9 mouse cellular contexts compared by ENCODE assay signal in genomic region chr19:42201696-42202381, GRCm38 (mm10). TPM values are rescaled to one million over a fixed set of nuclear protein-coding genes. Genes with fewer than 3 reads are reported as not detected.
DNase-seq lines count a peak whose midpoint lies in the region; ATAC-seq and TF ChIP-seq lines count a peak whose summit lies in the region.
"Had no signal": no experiment of that assay in that cellular context is flagged by ENCODE, and none has a peak within 500 bp of the region (broad histone marks: within the 10 kb centered on the region; RNA-seq: fewer than 3 reads in every experiment).

TSS of gene Sfrp5 (minus strand) at chr19:42202252.

- no peak for TF ChIP-seq POLR2A in thymus, adult 2 months (IDR thresholded peaks at IDR 0.05; ENCODE audit: control insufficient read depth, extremely low read depth, insufficient read depth, low read length, poor library complexity)

- H3K4me1 ChIP-seq in lung, postnatal 0 days (ENCODE audit: insufficient read depth, low read depth, low read length): no peaks in the 10 kb centered on the region
- no peaks in the 10 kb centered on the region for H3K4me1 ChIP-seq in forebrain, embryonic 14.5 days (ENCODE audit: control insufficient read depth, insufficient read depth, low read length)
- H3K4me1 ChIP-seq in intestine, postnatal 0 days (replicated peaks; ENCODE audit: control insufficient read depth, insufficient read depth, low read length): no peaks in the 10 kb centered on the region
- H3K4me1 ChIP-seq in stomach, embryonic 15.5 days: peaks cover 15% of the 10 kb centered on the region; the same call in 1 of the 2 replicates
- 0 out of 2 replicates have a peak, but pooled peaks cover 3% of the 10 kb centered on the region for H3K4me1 ChIP-seq in thymus, adult 2 months (replicated peaks; ENCODE audit: control insufficient read depth, insufficient read depth, low read length)

- no peak for ATAC-seq in lung, postnatal 0 days
- peak; percentile 58; the same call in 1 of the 2 replicates for ATAC-seq in forebrain, embryonic 14.5 days
- no peak for ATAC-seq in intestine, postnatal 0 days
- peak; percentile 38; the same call in 1 of the 2 replicates for ATAC-seq in stomach, embryonic 15.5 days (ENCODE audit: insufficient read depth, low FRiP score, low read depth)
- ATAC-seq in megakaryocyte-erythroid progenitor cell, adult 5-6 weeks (replicated peaks; ENCODE audit: low FRiP score, low TSS enrichment, poor library complexity, severe bottlenecking): no peak

- H3K4me3 ChIP-seq in lung, postnatal 0 days (ENCODE audit: low read depth, low read length): peak within 1 kb of the TSS; percentile 1; the same call in 1 of the 2 replicates
- H3K4me3 ChIP-seq in forebrain, embryonic 14.5 days (ENCODE audit: low read depth, low read length): peak within 1 kb of the TSS; percentile 21
- H3K4me3 ChIP-seq in intestine, postnatal 0 days (ENCODE audit: low read depth, low read length): peak within 1 kb of the TSS; percentile 17; the same call in 1 of the 2 replicates
- H3K4me3 ChIP-seq in stomach, embryonic 15.5 days (replicated peaks): peak within 1 kb of the TSS; percentile 24
- H3K4me3 ChIP-seq in thymus, adult 2 months (ENCODE audit: control insufficient read depth, insufficient read depth, low read length): no peak within 1 kb of the TSS
- H3K4me3 ChIP-seq: myocyte had no signal

- H3K9ac ChIP-seq in lung, postnatal 0 days (replicated peaks; ENCODE audit: low read depth): no peak within 1 kb of the TSS
- no peak within 1 kb of the TSS for H3K9ac ChIP-seq in forebrain, embryonic 14.5 days (ENCODE audit: low read length)
- H3K9ac ChIP-seq in intestine, postnatal 0 days (ENCODE audit: low read depth, low read length): no peak within 1 kb of the TSS
- H3K9ac ChIP-seq in stomach, embryonic 15.5 days: no peak within 1 kb of the TSS

- no peak for DNase-seq in lung, postnatal 0 days (ENCODE audit: low spot score)
- no peak for DNase-seq in lung, postnatal 4 days
- DNase-seq in forebrain, embryonic 14.5 days (ENCODE audit: low spot score): peak; percentile 19
- no peak for DNase-seq in left cerebral cortex, postnatal 10 days (ENCODE audit: extremely low spot score in 1 of 2, low spot score in 2 of 2)
- no peak for DNase-seq in thymus, adult 2 months

- H3K27me3 ChIP-seq in lung, postnatal 0 days (replicated peaks; ENCODE audit: insufficient read depth, low read length): peaks cover 41% of the 10 kb centered on the region
- H3K27me3 ChIP-seq in forebrain, embryonic 14.5 days (replicated peaks; ENCODE audit: control insufficient read depth, insufficient read depth, low read length): peaks cover 54% of the 10 kb centered on the region
- H3K27me3 ChIP-seq in intestine, postnatal 0 days (replicated peaks; ENCODE audit: control insufficient read depth, insufficient read depth, low read length): peaks cover 40% of the 10 kb centered on the region
- H3K27me3 ChIP-seq in stomach, embryonic 15.5 days (replicated peaks): peaks cover 52% of the 10 kb centered on the region
- no peaks in the 10 kb centered on the region; the same call in 1 of the 2 replicates for H3K27me3 ChIP-seq in thymus, adult 2 months (ENCODE audit: control insufficient read depth, insufficient read depth, low read length)

- TF ChIP-seq CTCF in lung, postnatal 0 days (IDR thresholded peaks at IDR 0.05): no peak
- no peak for TF ChIP-seq CTCF in intestine, postnatal 0 days (IDR thresholded peaks at IDR 0.05; ENCODE audit: low read depth)
- TF ChIP-seq CTCF in thymus, adult 2 months (IDR thresholded peaks at IDR 0.05; ENCODE audit: borderline replicate concordance, control insufficient read depth, extremely low read depth, insufficient read depth, low read length, poor library complexity): no peak

- no peak for TF ChIP-seq EP300 in lung, postnatal 0 days (IDR thresholded peaks at IDR 0.05)

- no peak within 1 kb of the TSS for H3K4me2 ChIP-seq in lung, postnatal 0 days (replicated peaks; ENCODE audit: low read depth, low read length)
- H3K4me2 ChIP-seq in forebrain, embryonic 14.5 days (ENCODE audit: low read length): peak within 1 kb of the TSS; percentile 42
- peak within 1 kb of the TSS; percentile 44 for H3K4me2 ChIP-seq in intestine, postnatal 0 days (replicated peaks; ENCODE audit: low read depth)
- peak within 1 kb of the TSS; percentile 45 for H3K4me2 ChIP-seq in stomach, embryonic 15.5 days

- no peaks in the 10 kb centered on the region for H3K9me3 ChIP-seq in lung, postnatal 0 days (ENCODE audit: low read length)
- H3K9me3 ChIP-seq in forebrain, embryonic 14.5 days (replicated peaks; ENCODE audit: control insufficient read depth, low read length): no peaks in the 10 kb centered on the region
- no peaks in the 10 kb centered on the region for H3K9me3 ChIP-seq in intestine, postnatal 0 days (ENCODE audit: control insufficient read depth)
- no peaks in the 10 kb centered on the region for H3K9me3 ChIP-seq in stomach, embryonic 15.5 days

- no peaks in the 10 kb centered on the region for H3K36me3 ChIP-seq in lung, postnatal 0 days (ENCODE audit: insufficient read depth, low read length)
- no peaks in the 10 kb centered on the region for H3K36me3 ChIP-seq in forebrain, embryonic 14.5 days (ENCODE audit: control insufficient read depth, insufficient read depth, low read length)
- no peaks in the 10 kb centered on the region for H3K36me3 ChIP-seq in intestine, postnatal 0 days (ENCODE audit: control insufficient read depth, insufficient read depth)
- no peaks in the 10 kb centered on the region for H3K36me3 ChIP-seq in stomach, embryonic 15.5 days
- H3K36me3 ChIP-seq in thymus, adult 2 months (ENCODE audit: control insufficient read depth, insufficient read depth, low read length): no peaks in the 10 kb centered on the region

- WGBS in lung, postnatal 0 days: 2% methylated on average over 52 of the region's 60 CpGs
- under 1% methylated on average over 54 of the region's 60 CpGs for WGBS in forebrain, embryonic 14.5 days
- WGBS in intestine, postnatal 0 days: 1% methylated on average over 57 of the region's 60 CpGs
- WGBS in stomach, embryonic 15.5 days: 1% methylated on average over 60 of the region's 60 CpGs
- WGBS in thymus, adult 2 months: 9% methylated on average over 60 of the region's 60 CpGs

- H3K27ac ChIP-seq in lung, postnatal 0 days (ENCODE audit: low read length): no peak within 1 kb of the TSS
- H3K27ac ChIP-seq in forebrain, embryonic 14.5 days (ENCODE audit: low read depth, low read length): no peak within 1 kb of the TSS
- no peak within 1 kb of the TSS for H3K27ac ChIP-seq in intestine, postnatal 0 days (ENCODE audit: low read depth, low read length)
- no peak within 1 kb of the TSS for H3K27ac ChIP-seq in stomach, embryonic 15.5 days
- H3K27ac ChIP-seq in thymus, adult 2 months (ENCODE audit: control insufficient read depth, insufficient read depth, low read length): no peak within 1 kb of the TSS

- intact Hi-C loops in left cerebral cortex, postnatal 10 days (cut with DNase I): no loop called here

RNA-seq across cellular contexts. Expression of gene Sfrp5, which starts in this region (rescaled TPM):
- polyA plus RNA-seq in lung, postnatal 0 days (2015; fragmentation: Nextera tagmentation; extraction: Ambion mirVana): 0.18 TPM in 1 of 2 replicates, not detected in the other
- 0.78 and 0.81 TPM in 2 replicates for polyA plus RNA-seq in forebrain, embryonic 14.5 days (2014; fragmentation: Nextera tagmentation; extraction: Ambion mirVana)
- 0.27 and 0.58 TPM in 2 replicates for polyA plus RNA-seq in intestine, postnatal 0 days (2015; fragmentation: Nextera tagmentation; extraction: Ambion mirVana)
- 9.4 and 16.0 TPM in 2 replicates for polyA plus RNA-seq in stomach, embryonic 15.5 days (2015; fragmentation: Nextera tagmentation; extraction: Ambion mirVana)
- total RNA-seq in megakaryocyte-erythroid progenitor cell, adult 5-6 weeks (2014; fragmentation: Nextera tagmentation): not detected in 2 replicates
- total RNA-seq in megakaryocyte-erythroid progenitor cell, adult 5-6 weeks (2017): not detected in 2 replicates
- under 1 TPM in 1 of 2 experiments, not detected in 1; 0.30 TPM for total RNA-seq in left cerebral cortex, postnatal 10 days (2021)
- polyA plus RNA-seq in thymus, adult 2 months (2012; rRNA removed): 2.0 and 2.4 TPM in 2 replicates

Comparison
In these comparisons a context has a peak if more than half of its experiments do, and no peak if none do; other contexts are left out.
1. Peak in DNase-seq, ATAC-seq, H3K4me3 ChIP-seq and H3K4me2 ChIP-seq in forebrain, embryonic 14.5 days; RNA of the gene not detected or under 1 TPM.